Mouse (Mus musculus): ENCODE results near the gene Prpsap1.
A peak's percentile ranks its signal among the peaks of the same experiment; 100 is the strongest.

Prpsap1 gene

GRCm38 (mm10) chr11:116493795-116494252, at the start of gene Prpsap1:
TSS of gene Prpsap1 (minus strand) at chr11:116494202.
- DNase-seq: peak; percentile 62

DNA sequence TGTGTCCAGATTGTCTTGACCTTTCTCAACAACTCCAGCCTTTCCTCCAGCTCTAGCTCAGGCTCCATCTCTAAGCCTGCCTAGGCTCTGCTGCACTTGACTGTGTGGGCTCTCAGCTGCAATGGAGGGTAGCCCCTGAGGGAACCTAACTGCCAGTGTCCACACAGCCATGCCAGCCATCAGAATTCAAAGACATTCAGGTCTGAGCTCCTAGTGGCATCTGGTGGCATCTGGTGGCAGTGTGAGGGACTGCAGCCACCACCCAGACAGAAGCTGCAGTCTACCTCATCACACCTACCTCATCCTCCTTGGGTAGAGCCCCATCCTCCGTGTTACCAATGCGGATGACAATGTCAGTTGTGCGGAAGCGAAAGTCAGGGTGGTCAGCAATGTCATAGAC, 49.1 kb upstream of the Prpsap1 start:
- DNase-seq: peak; percentile 31

- no peak for DNase-seq
Observed at GRCm38 (mm10) chr11:116541183-116541582, 47.2 kb upstream of the Prpsap1 start.

DNA sequence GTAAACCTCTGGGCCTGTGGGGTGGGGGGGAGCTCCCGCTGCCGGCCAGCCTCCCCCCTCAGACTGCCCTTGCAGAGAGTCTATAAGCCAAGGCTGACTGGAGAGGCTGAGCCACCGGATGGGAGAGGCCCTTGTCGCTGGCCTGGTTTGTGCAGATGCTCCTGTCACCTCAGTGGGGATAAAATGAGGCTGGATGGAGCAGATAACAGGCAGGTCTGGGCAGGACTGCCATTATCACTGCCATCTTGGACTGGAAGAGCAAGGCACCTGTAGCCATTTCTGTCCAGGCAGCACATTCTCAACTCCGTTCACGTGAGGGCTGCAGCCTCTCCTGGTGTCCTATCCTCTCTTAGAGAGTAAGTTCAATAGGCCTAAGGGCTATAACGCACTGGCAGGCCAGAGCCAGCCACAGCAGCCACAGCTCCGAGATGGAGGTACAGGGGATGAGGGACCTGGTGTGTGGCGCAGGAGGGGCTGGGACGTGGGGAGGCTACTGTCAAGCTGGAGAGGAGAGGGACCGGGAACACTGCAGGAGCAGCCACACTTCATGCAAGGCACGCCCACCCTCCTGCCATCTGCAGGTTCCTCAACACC, 44.2 kb upstream of the Prpsap1 start:
- no peak for DNase-seq

DNA sequence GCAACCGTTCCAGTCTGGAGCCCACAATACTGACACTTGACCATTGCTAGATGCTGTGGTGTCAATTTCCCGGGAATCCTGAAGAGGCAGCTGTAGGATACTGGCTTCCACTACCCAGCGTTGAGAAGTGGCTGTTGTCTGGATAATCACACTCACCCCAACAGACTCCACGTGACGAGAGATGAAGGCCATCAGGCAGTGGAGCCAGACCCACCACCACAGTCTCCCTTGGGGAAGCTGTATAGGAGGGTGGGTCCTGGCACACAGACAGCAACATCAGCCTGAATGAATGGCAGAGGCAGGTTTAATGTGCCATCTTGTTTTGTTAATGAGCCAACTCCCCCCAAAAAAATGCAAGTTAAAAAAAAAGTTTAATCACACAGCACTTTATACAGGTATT, 43.4 kb upstream of the Prpsap1 start:
- DNase-seq: no peak

DNA sequence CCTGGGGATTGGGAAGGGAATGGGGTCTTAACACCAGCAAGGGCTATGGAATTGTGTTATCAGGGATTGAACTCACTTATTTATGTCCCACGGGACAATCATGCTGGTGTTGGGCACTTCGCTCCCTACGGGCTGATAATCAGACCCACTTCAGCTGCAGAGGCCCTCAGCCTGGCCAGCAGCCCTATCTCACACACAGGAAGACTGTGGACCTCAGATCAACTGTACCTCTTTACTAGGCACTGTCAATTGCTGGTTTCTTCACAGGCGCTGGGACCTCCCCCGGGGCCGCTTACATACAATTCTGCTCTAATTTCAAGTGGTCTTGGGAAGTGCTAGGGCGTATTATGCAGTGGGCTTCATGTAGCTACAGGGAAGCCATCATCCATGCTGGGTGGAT, 42.7 kb upstream of the Prpsap1 start:
- DNase-seq: no peak

- DNase-seq: peak; percentile 58
Observed at GRCm38 (mm10) chr11:116534154-116534865, 40.3 kb upstream of the Prpsap1 start.

- no peak for DNase-seq
Observed at GRCm38 (mm10) chr11:116533341-116534153, 39.5 kb upstream of the Prpsap1 start.

DNA sequence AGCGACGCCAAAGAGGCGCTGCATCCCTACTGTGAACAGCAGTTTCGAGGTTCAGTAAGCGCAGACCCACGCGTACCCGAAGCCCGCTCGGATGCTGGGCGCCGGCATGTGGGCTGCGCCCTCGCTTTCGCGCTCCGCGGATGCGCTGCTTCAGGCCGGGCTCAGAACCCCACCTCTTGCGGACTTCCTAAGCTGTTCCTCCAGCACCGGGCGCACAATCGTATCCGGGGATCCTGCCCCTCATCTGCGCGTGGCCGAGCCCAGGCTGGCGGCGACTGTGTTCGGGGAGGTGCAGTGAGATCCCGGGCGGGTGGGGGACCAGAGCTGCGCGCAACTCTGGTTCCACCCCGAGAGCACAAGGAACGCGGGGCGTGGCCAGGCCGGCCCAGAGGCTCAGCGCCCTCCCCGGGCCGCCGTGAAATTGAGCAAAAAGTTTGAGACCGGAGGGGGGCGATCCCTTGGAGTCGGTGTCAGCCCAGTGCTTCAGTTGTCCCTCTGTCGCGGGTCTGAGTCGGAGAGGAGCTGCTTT, 38.9 kb upstream of the Prpsap1 start:
- DNase-seq: peak; percentile 47

- DNase-seq: no peak
Observed at GRCm38 (mm10) chr11:116532262-116532809, 38.3 kb upstream of the Prpsap1 start.

DNA sequence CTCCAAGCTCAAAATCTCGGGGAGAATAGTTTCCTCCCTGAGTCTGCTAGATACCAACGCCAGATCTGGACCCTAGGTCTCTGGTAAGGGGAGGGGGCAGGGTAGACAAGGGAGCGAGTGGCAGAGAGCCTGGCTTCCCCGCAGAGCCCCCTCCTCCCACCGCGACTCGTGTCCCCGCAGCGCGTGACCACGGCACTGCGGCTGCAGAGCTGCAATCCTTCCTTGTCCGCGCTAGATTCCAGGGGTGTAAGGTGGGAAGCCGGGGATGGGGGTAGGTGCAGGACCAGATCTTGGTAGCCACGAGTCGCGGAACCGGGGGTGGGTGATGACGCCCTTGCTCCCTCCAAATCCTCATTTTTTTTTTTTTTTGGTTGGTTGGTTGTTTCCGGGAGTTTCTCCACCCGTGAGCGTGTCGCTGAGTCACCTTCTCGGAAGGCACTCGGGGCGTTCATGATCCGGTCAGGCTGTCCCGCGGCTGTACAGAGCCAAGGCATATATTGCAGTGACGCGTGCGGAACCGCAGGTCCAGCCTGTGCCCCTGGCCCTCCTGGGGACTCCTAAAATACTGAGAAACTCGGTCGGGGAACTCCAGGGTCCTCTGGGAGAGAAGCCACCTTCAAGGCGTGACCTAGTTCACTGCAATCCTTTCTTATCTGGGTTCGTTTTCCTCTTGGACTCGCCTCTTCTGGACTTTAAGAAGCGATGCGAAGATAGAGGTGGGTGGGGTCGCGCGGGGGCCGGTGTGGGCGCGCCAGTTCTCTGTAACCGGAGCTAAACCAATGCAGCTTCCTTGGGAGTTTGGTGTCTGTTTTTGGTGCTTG, 37.6 kb upstream of the Prpsap1 start:
- DNase-seq: no peak

- DNase-seq: no peak
Observed at GRCm38 (mm10) chr11:116530187-116531147, 36.5 kb upstream of the Prpsap1 start, which contains the start of gene Sphk1. TSS of gene Sphk1 (plus strand) at chr11:116530925.

- DNase-seq: no peak
Observed at GRCm38 (mm10) chr11:116528636-116529320, 34.8 kb upstream of the Prpsap1 start.

GRCm38 (mm10) chr11:116523699-116524189, 29.7 kb upstream of the Prpsap1 start:
- DNase-seq: no peak

- no peak for DNase-seq
Observed at GRCm38 (mm10) chr11:116522886-116523698, 29.1 kb upstream of the Prpsap1 start.

DNA sequence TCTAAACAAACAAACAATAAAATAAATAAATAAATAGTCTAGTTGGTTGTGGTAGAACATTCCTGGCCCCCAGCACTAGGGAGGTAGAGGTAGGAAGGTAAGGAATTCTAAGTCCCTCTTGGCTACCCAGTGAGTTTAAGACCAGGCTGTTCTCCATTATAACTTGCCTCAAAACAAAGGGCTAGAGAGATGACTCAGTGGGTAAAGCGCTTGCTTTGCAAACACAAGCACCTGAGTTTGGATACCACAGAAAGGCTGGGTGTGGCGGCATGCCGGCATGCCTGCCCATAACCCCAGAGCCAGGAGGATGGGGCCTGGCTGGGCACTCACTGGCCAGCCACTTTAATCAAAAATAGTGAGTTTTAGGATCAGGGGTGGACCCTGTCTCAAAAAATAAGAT, 28.0 kb upstream of the Prpsap1 start:
- DNase-seq: no peak

DNA sequence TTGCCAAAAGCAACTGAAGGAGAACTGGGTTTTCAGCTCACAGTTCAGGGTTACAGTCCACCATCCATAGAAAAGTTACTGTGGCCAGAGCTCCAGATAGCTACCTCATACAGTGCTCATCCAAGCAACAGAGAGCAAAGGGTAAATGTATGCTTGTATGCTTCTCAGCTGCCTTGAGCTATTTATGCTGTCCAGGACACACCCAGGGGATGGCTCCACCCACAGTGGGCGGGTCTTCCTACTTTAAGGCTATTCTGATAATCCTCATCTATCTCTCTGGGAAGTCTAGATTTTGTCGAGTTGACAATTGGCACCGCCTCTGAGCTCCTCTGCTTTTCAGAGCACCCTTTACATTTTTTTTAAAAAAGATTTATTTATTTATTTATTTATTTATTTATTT, 27.1 kb upstream of the Prpsap1 start:
- DNase-seq: no peak

DNA sequence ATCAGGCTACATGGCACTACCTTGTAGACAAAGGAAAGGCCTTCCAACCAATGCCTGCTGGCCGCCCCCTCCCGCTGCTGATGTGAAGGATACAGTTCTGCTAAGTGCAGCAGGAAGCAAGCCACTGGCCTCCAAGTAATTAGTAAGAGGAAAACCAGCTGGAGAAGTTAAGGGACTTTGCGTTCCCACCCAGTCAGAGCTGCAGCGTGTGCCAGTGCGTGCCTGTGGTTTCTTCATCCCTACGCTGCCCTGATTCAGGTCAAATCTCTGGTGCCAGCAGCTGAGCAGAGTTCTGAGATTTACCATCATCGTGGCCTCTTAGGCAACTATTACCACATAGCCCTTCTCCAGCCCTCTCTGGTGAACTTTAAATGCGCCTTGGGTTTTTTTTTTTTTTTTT, 24.5 kb upstream of the Prpsap1 start:
- no peak for DNase-seq

- DNase-seq: no peak
Observed at GRCm38 (mm10) chr11:116515330-116516020, 21.5 kb upstream of the Prpsap1 start.
